Mouse (Mus musculus) kidney, postnatal 25 days (tissue): ENCODE results near the gene Gm21915.
A peak's percentile ranks its signal among the peaks of the same experiment; 100 is the strongest.

Experiments
- DNase-seq, 2 experiments: peaks; one replicate each; pipeline ENCODE4 v3.0.0; 2021; ENCODE audit warnings: mixed read lengths in 2 of 2

Gm21915 gene

DNA sequence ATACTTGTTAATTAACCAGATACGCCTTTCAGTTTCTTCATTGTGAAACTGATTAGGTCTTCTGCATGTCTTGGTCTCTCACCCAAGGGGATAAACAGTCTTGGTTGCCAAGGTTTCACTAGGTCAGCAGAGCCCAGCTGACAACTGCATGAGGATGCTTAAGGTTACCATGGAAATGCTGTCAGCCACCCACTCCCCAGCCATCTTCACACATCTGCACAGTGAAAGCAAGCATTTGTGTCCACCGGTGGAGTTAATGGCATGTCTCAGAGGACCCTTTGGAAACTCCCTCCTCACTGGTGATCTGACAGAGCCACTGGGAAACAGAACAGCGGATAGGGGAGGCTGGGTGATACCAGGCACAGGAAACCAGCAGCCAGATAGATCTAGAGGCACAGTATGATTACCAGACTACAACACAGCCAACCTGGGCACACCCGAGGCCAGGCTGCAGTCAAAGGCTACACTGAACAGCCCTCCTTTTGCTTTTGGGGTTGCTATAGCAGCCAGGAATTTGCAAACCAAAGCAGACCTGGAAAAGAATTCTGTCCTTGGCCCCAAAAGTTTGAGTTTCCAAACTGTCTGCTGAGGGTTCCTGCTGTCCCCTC lies 1.0 kb downstream of the Gm21915 start:
- DNase-seq = no peak

DNA sequence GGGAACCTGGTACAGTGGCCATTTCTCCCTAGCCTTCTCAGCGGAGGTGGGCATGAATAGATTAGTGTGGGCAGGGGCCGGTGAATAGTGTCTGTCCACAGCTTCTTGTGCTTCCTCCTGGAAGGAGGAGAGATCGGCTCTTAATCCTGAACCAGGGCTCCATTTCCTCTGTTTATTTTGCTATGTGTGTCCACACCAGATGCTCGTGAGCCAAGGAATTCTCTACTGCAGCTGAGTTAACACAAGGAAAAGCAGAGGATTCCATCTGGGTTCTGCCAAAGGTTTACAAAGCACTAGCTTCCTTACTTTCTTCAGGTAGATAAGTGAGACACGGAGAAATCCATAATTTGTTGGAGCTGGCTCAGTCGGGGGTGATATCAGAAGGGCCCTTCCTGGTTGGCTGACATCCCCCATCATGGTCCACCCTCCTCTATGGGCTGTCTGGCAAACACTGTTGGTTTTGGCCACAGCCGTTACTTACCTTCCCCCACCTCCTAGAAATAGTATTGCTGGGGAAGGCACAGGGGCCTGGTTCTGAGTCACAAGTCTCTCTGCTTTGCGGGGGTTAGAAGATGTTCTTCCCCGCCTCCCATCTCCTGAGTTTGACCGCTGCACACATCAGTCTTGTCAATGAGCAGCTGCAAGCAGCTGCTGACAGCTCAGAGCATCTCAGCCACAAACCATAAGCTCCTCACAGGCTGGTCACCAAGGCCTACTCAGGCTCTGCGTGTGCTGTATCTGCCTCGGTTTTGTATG lies 5.0 kb downstream of the Gm21915 start:
- no peak for DNase-seq

DNA sequence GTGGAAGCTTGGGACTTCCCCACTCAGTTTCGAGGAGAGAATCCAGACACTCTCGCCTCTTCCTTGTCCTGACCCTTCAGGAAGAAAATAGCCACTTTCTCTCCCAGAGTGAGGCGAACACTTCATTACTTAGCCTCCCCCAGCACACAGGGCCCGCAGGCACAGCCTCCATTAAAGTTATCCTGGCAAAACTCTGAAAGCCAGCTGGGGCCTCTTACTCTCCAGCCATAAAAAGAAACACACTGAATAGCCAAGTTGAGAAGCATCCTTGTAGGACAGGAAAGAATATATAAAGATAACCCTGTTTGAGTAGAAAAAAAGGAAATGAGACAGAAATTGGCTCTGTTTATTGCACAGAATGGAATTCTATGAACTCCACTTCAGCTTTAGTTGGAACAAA lies 8.2 kb downstream of the Gm21915 start:
- DNase-seq = no peak

DNA sequence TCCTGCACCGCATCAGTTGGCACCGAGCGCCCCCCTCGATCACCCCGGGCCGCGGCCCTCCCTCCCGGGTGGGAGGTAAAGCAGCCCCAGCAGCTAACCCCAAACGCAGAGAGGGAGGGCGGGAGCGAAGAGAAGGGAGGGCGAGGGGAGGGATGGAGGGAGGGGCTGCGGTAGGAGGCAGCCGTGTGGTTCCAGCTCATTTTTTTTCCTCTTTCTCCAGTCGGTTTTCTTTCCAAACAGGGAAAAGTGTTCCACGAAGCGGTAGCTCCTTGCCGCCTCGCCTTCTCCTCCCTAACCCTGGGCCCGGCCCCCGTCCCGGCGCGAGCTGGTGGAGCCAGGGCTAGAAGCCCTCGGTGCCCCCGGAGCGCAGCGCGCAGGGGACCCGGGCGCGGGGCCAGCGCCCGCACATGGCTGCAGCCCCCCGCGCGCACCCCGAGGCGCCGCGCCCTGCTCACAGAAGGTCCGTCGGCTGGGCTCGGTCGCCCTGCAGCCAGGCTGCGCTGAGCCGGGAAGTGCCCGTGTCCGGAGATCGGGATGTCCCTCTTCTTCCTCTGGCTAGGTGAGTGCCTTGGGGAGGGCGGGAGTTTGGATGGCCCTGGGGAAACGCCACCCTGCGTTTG lies 15.5 kb downstream of the Gm21915 start, which contains the start of gene Clmp:
Gene Clmp (plus strand): TSS at position 162 of the 620 bp plus-strand sequence.
- no peak for DNase-seq

DNA sequence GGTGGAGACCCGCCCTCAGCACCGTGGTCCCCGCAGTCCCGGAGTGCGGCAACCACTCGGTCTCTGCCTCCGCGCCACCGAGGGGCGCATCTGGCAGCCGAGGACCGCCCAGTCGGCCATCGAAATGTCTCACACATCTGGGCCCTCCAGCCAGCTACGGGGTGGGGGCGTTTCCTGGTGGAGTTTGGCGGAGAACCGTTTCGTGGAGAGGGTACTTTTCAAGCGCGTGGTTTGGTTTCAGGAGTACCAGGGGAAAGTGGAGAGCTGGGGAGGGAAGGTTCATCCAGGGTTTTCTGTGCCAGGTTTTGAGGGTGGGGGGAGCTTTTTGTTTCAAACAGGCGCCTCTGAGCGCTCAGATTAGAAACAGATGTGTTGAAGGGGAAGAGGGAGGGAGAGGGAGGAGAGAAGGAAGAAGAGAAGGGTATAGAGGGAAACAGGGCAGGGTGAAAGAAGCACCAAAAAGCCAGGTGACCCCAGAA lies 16.0 kb downstream of the Gm21915 start:
- peak in 1 of 2 experiments; percentile 40 for DNase-seq

DNA sequence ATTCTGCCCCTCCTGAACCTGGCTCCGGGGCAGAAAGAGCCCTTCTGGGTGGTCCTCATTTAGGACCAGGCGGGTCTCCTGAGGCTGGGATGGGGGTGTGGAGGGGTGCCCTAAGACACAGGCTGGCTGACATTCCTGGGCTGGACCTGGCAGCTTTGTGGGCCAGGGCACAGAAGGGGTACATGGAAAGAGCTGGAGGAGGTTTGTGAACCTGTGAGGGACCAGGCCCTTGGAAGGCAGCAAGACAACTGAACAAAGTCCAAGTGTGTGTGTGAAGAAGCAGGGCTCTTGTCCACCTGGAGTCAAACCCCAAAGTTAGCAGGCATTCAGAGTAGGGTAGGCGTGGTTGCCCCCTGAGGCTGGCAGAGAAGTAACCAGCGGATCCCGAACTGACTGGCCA lies 16.6 kb downstream of the Gm21915 start:
- DNase-seq = no peak

DNA sequence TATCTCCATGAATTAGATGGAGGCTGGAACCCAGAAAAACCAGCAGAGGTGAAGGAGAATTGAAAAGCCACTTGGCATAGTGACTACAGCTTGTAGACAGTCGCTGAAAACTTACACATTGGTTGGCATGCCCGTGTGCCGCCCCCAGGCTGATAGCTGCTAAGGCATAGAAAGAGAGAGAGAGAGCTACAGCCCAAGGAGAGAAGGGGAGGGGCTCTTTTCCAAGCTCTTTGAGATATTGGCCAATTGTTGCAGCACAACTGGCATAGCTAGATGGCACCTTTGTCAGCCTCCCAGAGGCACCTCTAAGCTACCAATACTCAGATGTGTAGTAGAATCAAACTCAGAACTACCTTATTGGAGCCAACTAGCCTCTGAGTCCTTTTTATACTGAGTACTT lies 17.1 kb downstream of the Gm21915 start:
- DNase-seq = no peak

DNA sequence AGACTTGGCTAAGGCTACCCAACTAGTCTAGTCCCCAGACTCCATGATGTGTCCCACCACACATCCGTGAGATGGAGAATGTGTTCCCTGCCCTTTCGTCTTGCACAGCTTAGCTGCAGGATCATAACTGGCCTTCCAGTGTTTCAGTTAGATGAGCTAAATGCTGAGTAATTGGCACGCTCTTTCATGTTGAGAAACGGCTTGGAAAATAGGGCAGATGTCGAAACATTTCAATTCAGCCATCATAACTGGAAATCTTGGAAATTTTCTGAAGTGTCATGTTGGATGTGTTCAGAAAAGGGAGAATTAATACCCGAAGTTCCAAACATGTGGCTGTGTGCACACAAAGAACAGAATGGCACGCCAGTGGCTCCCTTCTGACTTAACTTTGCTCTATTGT lies 20.1 kb downstream of the Gm21915 start:
- no peak for DNase-seq

DNA sequence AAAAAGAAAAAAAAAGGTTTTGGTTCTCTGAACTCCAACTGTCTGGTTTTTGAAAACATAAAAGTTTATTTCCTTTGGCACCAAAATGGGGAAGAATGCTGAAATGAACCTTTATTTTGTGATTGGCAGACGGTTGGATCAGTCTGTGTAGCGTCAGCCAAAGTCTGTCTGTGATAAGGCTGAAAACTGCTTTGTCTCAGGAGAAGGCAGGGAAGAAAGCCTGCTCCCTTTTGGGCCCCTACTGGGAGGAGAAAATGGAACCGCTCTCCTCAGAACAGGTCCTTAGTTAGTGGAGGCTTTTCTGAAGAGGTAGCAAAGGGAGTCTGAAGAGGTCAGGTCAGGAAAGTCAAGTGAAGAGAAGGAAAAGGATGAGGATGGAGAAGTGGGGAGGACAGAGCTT lies 22.6 kb downstream of the Gm21915 start:
- DNase-seq = no peak

DNA sequence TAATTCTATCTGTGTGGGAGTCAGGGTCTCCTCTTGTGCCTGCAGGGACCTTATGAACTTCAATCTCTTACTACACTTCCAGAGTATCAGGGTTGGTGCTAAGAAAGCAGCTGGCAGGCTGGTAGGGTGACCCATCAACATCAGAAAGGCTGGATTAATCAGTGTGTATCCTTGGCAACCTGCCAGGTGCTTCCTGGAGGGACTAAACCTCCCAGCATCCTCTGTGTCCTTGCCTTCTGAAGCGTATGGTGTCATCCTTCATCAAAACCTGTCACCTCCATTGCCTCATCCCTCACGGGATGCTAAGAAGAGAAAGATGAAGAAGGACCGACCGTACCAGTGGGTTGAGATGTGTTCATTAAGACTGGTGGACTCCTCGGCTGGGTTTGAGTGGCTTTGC lies 23.4 kb downstream of the Gm21915 start:
- DNase-seq = peak in 1 of 2 experiments; percentile 53

DNA sequence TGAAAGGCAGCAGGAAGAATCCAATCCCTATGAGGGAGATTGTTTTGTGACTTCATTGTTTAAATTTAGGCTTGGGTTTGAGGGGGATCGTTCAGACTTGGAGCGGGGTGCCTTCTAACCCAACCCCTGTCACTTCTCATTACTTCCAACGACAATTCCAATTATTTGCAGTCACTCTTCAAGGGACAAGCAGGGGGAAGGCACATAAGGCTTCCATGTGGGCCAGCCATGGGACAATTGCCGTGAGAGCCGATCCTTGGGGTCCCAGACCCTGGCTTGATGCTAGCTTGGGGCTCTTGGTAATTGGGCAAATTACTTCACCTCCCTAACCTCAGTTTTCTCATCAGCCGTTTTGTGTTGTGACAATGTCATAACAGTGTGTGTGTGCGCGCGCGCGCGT lies 23.9 kb downstream of the Gm21915 start:
- no peak for DNase-seq

DNA sequence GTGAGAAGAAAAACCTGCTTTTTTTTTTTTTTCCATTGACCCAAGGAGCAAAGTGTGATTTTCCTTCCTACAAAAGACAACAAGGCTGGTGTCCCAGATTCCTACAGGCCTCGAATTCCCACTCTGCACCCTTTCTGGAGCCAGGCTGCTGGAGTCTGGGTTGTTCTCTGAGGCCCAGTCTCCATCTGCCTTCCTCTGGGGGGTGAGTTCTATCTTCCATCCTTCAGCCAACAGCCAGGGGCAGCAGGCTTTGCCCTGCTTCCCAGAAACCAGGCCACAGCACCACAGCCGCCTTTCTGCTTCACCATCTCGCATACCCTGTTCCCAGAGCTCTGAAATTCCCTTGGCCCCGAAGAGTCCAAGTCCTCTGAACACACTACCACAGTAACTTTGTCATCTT lies 25.7 kb downstream of the Gm21915 start:
- no peak for DNase-seq

DNA sequence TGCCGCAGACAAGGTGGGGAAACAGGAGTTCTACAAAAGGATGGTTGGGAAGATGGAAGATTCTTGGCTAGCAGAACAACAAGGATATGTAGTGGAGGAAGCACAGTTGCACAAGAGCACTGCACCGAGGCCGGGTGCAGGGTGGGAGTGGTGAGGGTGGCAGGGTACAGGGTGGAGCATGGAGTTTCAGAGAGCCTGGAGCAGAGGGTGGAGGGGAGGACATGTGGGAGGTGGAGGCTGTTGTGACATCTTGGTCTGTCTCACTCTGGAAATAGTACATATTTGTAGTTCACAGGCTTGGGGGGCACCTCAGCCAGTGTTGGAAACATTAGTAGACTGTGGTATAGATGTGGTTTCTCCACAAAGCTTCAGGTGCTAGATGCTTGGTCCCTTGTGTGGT lies 28.8 kb downstream of the Gm21915 start:
- DNase-seq = no peak

DNA sequence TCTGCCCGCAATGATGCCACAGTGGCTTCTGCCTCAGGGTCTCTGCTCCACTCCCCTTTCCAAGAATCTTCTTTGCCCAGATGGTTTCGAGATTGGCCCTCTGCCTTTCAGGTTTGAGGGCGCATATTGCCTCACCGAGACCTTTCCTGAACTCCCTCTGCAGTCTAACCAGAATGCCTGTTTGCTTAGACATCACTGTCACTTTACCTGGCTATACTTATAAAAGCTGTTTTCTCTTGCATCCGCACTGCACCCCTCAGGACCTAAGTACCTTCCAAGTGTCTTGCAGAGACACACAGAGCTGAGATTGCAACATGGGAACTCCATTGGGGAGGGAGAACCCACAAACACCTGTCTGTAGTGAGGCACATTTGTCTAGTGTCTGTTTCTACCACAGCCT lies 29.8 kb downstream of the Gm21915 start:
- DNase-seq = no peak

DNA sequence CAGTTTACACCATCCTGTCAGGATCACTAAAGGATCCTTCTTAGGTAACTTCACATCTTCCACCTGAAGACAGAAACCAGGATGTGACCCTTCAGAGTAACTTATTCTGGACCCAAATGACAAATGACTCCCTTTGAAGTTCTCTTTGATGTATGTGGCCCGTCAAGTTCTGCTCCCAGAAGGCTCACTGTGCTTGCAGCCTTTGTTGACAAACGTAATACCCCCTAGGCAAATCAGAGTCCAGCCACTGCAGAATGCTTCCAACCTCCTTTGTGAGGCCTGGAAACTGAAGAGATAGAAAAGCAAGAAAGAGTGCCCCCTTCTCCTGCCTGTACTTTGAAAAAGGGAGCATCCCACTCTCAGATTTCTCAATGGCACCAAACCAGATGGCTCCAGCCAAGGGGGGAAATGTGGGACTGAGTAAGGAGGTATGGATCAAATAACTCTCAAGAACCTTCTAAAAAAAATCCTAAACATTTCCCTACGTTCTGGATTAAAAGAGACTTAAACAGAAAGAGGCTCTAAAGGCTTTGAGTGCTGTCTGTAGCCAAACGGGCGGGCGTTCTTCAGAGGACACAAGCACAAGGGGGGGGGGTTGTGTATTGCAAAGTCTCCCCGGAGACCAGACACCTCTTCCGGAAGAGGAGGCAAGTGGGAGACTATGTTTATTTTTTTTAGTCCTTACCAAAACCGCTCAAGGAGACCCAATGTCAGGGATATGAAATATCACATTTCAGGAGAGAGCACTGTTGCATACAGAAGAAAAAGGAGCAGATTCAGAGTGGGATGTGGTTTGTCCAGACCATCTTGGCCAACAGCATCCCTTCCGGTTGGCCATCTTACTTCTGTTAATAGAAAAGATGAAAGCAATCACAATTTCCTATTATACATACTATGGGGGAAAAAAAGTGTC lies 34.2 kb downstream of the Gm21915 start:
- no peak for DNase-seq

DNA sequence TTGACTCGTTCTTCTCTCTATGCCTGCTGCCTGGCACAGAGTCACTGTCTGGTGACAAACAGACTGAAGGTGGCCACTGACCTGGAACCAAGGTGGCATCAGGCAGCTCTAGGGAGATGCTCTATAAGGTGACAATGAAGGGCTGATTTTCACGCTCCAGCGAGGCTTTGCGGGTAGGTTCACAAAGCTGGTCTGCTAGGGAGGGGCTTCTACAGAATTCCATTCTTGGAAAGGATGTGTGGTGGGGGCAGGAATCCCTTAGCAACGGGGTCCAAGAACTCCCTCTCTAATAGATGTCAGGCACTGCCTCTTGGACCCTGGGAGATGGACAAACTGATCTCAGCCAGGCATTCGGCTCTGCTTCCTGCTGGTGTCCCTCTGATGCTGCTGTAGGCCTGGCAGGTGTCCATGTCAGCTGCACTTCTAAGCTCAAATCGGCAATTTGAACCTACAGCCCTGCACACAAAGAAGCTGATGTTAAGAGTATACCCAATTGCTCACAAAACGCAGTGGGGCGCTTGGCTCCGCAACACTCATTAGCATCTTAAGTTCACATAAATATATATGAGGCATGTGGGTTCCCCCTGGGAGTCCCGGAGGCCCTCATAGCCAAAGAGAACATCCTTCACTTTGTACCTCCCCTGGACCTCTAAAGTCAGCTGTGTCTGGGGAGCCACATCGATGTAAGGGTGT lies 38.2 kb downstream of the Gm21915 start:
- DNase-seq = no peak

DNA sequence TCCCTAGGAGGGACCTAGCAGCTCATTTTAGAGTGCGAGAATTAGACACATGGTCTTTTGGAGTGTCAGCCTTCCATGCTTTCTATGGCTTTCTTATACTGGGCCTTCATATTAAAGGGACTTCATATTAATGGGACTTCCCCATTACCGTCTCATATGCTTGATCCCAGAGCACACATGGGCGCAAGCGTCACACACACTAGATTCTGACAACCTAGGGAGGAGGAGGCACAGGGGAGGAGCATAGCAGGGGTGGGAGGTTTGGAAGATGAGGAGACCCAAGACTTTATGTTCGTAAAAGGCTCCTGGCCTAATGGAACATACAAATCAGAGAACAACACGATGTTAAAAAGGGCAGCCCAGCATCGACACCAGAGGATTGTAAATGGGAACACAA lies 38.7 kb downstream of the Gm21915 start:
- DNase-seq = no peak

DNA sequence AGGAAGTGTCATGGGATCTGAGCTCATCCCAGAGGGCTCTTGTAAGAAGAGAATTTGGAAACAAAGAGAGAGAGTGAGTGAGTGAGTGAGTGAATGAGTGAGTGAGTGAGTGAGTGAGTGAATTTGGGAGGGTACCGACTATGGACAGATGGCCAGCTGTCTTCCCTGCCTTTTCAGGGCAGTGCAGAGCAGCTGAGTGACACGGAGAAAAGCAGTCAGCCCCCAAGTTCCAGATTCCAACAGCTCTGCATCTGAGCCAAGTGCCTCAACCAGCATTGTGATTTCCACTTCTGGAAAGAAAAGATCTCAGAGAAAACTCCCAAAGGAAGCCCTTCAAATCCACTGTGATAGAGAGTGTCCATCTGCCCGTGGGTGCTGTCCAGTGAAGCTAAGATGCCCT lies 39.2 kb downstream of the Gm21915 start:
- no peak for DNase-seq

DNA sequence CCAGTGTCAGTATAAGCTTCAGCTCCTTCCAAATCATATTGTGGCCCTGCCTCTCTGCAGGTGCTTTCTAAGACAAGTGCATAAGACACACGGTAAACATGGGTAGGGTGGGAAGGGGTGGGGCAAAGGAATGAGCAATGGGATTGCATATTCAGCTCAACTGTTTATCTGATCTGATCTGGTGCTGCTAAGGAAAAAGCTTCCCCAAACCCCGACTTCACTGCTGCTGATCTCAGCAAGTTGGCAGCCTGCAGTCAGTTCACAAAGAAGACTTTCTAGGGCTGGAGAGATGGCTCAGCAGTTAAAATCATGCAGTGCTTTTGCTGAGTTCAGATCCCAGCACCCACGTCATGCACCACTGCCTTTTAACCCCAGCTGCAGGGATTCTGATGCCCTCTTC lies 39.6 kb downstream of the Gm21915 start:
- DNase-seq = no peak

DNA sequence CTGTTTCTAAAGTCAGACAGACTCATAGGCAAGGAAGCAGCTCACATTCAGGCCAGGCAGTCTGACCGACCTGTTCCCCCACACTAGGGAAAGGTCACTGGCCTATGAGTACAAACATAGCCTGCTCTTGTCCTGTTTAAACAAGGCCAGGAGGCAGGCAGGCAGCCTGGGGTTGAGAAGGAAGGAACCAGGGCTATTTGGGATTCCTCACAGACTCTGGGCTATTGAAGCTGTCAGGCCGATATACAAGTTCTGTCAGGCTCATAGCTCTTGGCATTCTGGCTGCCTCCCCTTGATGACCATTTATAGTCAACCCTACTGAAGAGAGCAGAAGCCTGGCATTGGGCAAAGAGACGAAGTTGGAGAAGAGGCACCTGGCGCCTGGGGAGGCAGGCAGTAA lies 41.2 kb downstream of the Gm21915 start:
- DNase-seq = no peak

DNA sequence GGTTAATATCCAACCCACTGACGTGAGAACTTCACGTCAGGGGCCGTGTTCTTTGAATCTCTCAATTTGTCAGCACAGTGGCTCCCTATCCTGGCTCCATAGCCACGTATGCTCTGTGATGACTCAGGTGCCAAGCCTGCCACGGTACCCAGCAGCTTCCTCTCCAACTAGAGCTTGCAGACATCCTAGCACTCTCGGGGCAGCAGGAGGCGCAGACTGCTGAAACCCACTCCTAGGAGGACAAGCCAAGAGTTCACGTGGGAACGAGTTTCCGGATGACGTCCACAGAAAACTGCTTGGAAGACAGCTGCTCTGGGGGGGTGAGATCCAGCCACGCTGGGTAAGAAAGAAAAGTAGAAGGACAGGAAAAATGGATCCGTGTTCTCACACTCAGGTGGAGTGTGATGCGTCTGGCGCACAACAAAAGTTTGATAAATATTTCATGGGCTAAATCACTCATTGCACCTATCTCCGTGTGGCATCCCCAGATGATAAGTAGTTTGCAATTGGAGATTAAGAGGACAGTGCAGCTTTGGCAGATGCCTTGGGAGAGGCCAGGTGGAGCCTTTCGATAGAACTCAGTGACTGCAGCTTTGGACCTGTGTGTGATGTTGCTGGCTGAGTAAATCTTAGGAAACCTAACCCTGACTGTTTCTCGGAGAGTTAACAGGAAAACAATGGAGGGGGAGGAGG lies 46.9 kb downstream of the Gm21915 start:
- DNase-seq = peak; percentile 45 to 69

DNA sequence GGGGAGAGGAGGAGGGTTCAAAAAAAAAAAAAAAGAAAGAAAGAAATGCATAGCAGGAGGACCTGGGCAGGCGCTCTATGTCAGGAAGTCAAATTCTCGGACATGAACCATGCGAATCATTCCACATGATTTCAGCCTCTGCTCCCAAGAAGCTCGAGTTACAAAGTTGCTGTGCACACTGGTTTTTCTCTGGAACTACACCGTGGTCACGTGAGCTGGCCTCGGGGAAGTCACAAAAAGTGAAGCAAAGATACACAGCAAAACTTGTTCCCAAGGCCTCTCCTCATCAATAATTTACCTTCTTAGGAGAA lies 47.4 kb downstream of the Gm21915 start:
- peak in 1 of 2 experiments; percentile 34 for DNase-seq
